Comparison of ENCODE assay signal across 9 mouse cellular contexts in genomic region chr19:32689724-32690123, GRCm38 (mm10). TPM values are rescaled to one million over a fixed set of nuclear protein-coding genes. Genes with fewer than 3 reads are reported as not detected.
DNase-seq lines count a peak whose midpoint lies in the region; ATAC-seq lines count a peak whose summit lies in the region.
"Had no signal": no experiment of that assay in that cellular context is flagged by ENCODE, and none has a peak within 500 bp of the region (broad histone marks: within the 10 kb centered on the region; RNA-seq: fewer than 3 reads in every experiment).

No protein-coding gene starts in this region.

- no peak overlapping the region for H3K4me2 ChIP-seq in heart, embryonic 11.5 days
- no peak overlapping the region for H3K4me2 ChIP-seq in midbrain, embryonic 14.5 days (ENCODE audit: low read length)
- H3K4me2 ChIP-seq in midbrain, embryonic 15.5 days = no peak overlapping the region
- H3K4me2 ChIP-seq in kidney, embryonic 15.5 days = no peak overlapping the region

- H3K4me3 ChIP-seq in heart, embryonic 11.5 days (ENCODE audit: low read depth, low read length) = no peak overlapping the region
- H3K4me3 ChIP-seq in midbrain, embryonic 14.5 days (replicated peaks; ENCODE audit: low read depth, low read length) = no peak overlapping the region
- H3K4me3 ChIP-seq in midbrain, embryonic 15.5 days = no peak overlapping the region
- no peak overlapping the region for H3K4me3 ChIP-seq in kidney, embryonic 15.5 days (replicated peaks)

- DNase-seq in heart, adult 18-20 months = peak; percentile 18 to 60
- peak; percentile 73 for DNase-seq in midbrain, embryonic 14.5 days
- DNase-seq in c-Kit-positive CD71-positive TER-119-negative erythroid progenitor cells, embryonic 14.5 days (ENCODE audit: low read depth) = peak; percentile 61
- peak; percentile 21 for DNase-seq in skeletal muscle tissue, adult 2 months (ENCODE audit: low read depth, low spot score)
- DNase-seq in cerebellum, postnatal 25 days = no peak

- ATAC-seq in heart, embryonic 11.5 days (replicated peaks; ENCODE audit: insufficient number of reproducible peaks, low FRiP score, low TSS enrichment) = no peak
- ATAC-seq in midbrain, embryonic 14.5 days (ENCODE audit: low FRiP score, low TSS enrichment) = no peak
- no peak for ATAC-seq in midbrain, embryonic 15.5 days (replicated peaks)
- no peak for ATAC-seq in kidney, embryonic 15.5 days (replicated peaks; ENCODE audit: low FRiP score)
- ATAC-seq: midbrain, embryonic 16.5 days had no signal

- WGBS in heart, embryonic 11.5 days (ENCODE audit: insufficient replicate concordance) = 75% methylated on average over 6 of the region's 6 CpGs
- 84% methylated on average over 6 of the region's 6 CpGs for WGBS in midbrain, embryonic 14.5 days
- WGBS in midbrain, embryonic 15.5 days = 81% methylated on average over 6 of the region's 6 CpGs
- 68% methylated on average over 6 of the region's 6 CpGs for WGBS in kidney, embryonic 15.5 days

- peaks cover 14% of the 10 kb centered on the region for H3K36me3 ChIP-seq in heart, embryonic 11.5 days (ENCODE audit: control insufficient read depth, insufficient read depth, low read length)
- H3K36me3 ChIP-seq in midbrain, embryonic 14.5 days (ENCODE audit: control insufficient read depth, insufficient read depth, low read length) = peaks cover 63% of the 10 kb centered on the region
- peaks cover 28% of the 10 kb centered on the region for H3K36me3 ChIP-seq in midbrain, embryonic 15.5 days (replicated peaks)
- peaks cover 70% of the 10 kb centered on the region for H3K36me3 ChIP-seq in kidney, embryonic 15.5 days

- H3K9me3 ChIP-seq in heart, embryonic 11.5 days (replicated peaks; ENCODE audit: control insufficient read depth, low read length) = no peaks in the 10 kb centered on the region
- no peaks in the 10 kb centered on the region for H3K9me3 ChIP-seq in midbrain, embryonic 14.5 days (ENCODE audit: control insufficient read depth, low read length)
- H3K9me3 ChIP-seq in midbrain, embryonic 15.5 days = no peaks in the 10 kb centered on the region
- no peaks in the 10 kb centered on the region for H3K9me3 ChIP-seq in kidney, embryonic 15.5 days (replicated peaks)

- H3K4me1 ChIP-seq in heart, embryonic 11.5 days (ENCODE audit: control insufficient read depth, insufficient read depth, low read length) = no peaks in the 10 kb centered on the region
- H3K4me1 ChIP-seq in midbrain, embryonic 14.5 days (ENCODE audit: control insufficient read depth, insufficient read depth, low read length) = no peaks in the 10 kb centered on the region
- no peaks in the 10 kb centered on the region for H3K4me1 ChIP-seq in midbrain, embryonic 15.5 days
- no peaks in the 10 kb centered on the region for H3K4me1 ChIP-seq in kidney, embryonic 15.5 days

- no peak overlapping the region for H3K9ac ChIP-seq in heart, embryonic 11.5 days (ENCODE audit: low read depth, low read length)
- no peak overlapping the region for H3K9ac ChIP-seq in midbrain, embryonic 14.5 days (replicated peaks; ENCODE audit: low read length)
- H3K9ac ChIP-seq in midbrain, embryonic 15.5 days = no peak overlapping the region
- H3K9ac ChIP-seq in kidney, embryonic 15.5 days = no peak overlapping the region

- no peaks in the 10 kb centered on the region for H3K27me3 ChIP-seq in heart, embryonic 11.5 days (ENCODE audit: control insufficient read depth, insufficient read depth, low read length)
- no peaks in the 10 kb centered on the region for H3K27me3 ChIP-seq in midbrain, embryonic 14.5 days (ENCODE audit: control insufficient read depth, insufficient read depth, low read length)
- H3K27me3 ChIP-seq in midbrain, embryonic 15.5 days (replicated peaks) = no peaks in the 10 kb centered on the region
- no peaks in the 10 kb centered on the region for H3K27me3 ChIP-seq in kidney, embryonic 15.5 days

- no peak overlapping the region for H3K27ac ChIP-seq in heart, embryonic 11.5 days (ENCODE audit: low read depth, low read length)
- no peak overlapping the region for H3K27ac ChIP-seq in midbrain, embryonic 14.5 days (replicated peaks; ENCODE audit: low read depth, low read length)
- no peak overlapping the region for H3K27ac ChIP-seq in midbrain, embryonic 15.5 days
- H3K27ac ChIP-seq in kidney, embryonic 15.5 days = no peak overlapping the region

RNA-seq across cellular contexts. Expression of gene Atad1, which starts 49.9 kb away (rescaled TPM):
- total RNA-seq in heart, adult 18-20 months (2021) = 10 to 100 TPM; 90.5 to 91.8 TPM
- polyA plus RNA-seq in heart, embryonic 11.5 days (2014; fragmentation: Nextera tagmentation; extraction: Ambion mirVana) = 60.1 and 65.8 TPM in 2 replicates
- 126 and 143 TPM in 2 replicates for polyA plus RNA-seq in midbrain, embryonic 14.5 days (2014; fragmentation: Nextera tagmentation; extraction: Ambion mirVana)
- 106 and 110 TPM in 2 replicates for polyA plus RNA-seq in midbrain, embryonic 15.5 days (2015; fragmentation: Nextera tagmentation; extraction: Ambion mirVana)
- polyA plus RNA-seq in kidney, embryonic 15.5 days (2015; fragmentation: Nextera tagmentation; extraction: Ambion mirVana) = 82.5 and 85.7 TPM in 2 replicates

Comparison
In these comparisons a context has a peak if more than half of its experiments do, and no peak if none do; other contexts are left out.
1. DNase-seq: peak in heart, adult 18-20 months (2 of 2), midbrain, embryonic 14.5 days (single experiment), c-Kit-positive CD71-positive TER-119-negative erythroid progenitor cells, embryonic 14.5 days (single experiment) and skeletal muscle tissue, adult 2 months (single experiment); none in cerebellum, postnatal 25 days (0 of 2).